Mouse (Mus musculus) heart, adult 9 months (tissue): ENCODE data around the gene Il21r.

Source experiments
- DNase-seq, 2 experiments: peaks; one replicate each; pipeline ENCODE4 v3.0.0; 2022; ENCODE audit warnings: low spot score in 2 of 2

Gene Il21r

GRCm38 (mm10) chr7:125603185-125603631, at the start of gene Il21r:
Il21r (plus strand) TSS chr7:125603429.
- DNase-seq = peak in 1 of 2 experiments; percentile 56

GRCm38 (mm10) chr7:125553653-125554428, 49.4 kb upstream of the Il21r start:
- no peak for DNase-seq

GRCm38 (mm10) chr7:125554456-125555114, 48.6 kb upstream of the Il21r start:
- no peak for DNase-seq

- peak; percentile 46 to 68 for DNase-seq
Measured at GRCm38 (mm10) chr7:125555351-125555872, 47.8 kb upstream of the Il21r start.

- DNase-seq = no peak
Measured at GRCm38 (mm10) chr7:125556096-125556495, 47.1 kb upstream of the Il21r start.

GRCm38 (mm10) chr7:125556865-125557264, 46.4 kb upstream of the Il21r start:
- peak in 1 of 2 experiments; percentile 33 for DNase-seq

GRCm38 (mm10) chr7:125558401-125558945, 44.8 kb upstream of the Il21r start:
- no peak for DNase-seq

GRCm38 (mm10) chr7:125558997-125559396, 44.2 kb upstream of the Il21r start:
- no peak for DNase-seq

- DNase-seq = peak in 1 of 2 experiments; percentile 71
Measured at GRCm38 (mm10) chr7:125559537-125559936, 43.7 kb upstream of the Il21r start.

GRCm38 (mm10) chr7:125560146-125560785, 43.0 kb upstream of the Il21r start:
- DNase-seq = peak; percentile 63 to 73

- peak; percentile 91 to 93 for DNase-seq
Measured at GRCm38 (mm10) chr7:125561085-125561690, 42.0 kb upstream of the Il21r start.

GRCm38 (mm10) chr7:125562413-125562812, 40.8 kb upstream of the Il21r start:
- no peak for DNase-seq

GRCm38 (mm10) chr7:125563093-125563492, 40.1 kb upstream of the Il21r start:
- DNase-seq = no peak

- DNase-seq = no peak
Measured at GRCm38 (mm10) chr7:125564316-125565024, 38.8 kb upstream of the Il21r start.

GRCm38 (mm10) chr7:125565516-125566285, 37.5 kb upstream of the Il21r start:
- DNase-seq = no peak

- DNase-seq = peak in 1 of 2 experiments; percentile 41
Measured at GRCm38 (mm10) chr7:125566420-125566819, 36.8 kb upstream of the Il21r start.

GRCm38 (mm10) chr7:125568888-125569287, 34.3 kb upstream of the Il21r start:
- DNase-seq = no peak

- no peak for DNase-seq
Measured at GRCm38 (mm10) chr7:125571891-125572290, 31.3 kb upstream of the Il21r start.

GRCm38 (mm10) chr7:125572737-125573136, 30.5 kb upstream of the Il21r start:
- DNase-seq = peak in 1 of 2 experiments; percentile 33

- DNase-seq = no peak
Measured at GRCm38 (mm10) chr7:125573849-125574248, 29.4 kb upstream of the Il21r start.
